Mouse (Mus musculus): Measurements from ENCODE around the gene Ank3.
A peak's percentile ranks its signal among the peaks of the same experiment; 100 is the strongest.

The Ank3 gene

GRCm38 (mm10) chr10:69779246-69779645 lies 380.7 kb downstream of the Ank3 start:
- DNase-seq (ENCODE audit: low spot score) = no peak

- DNase-seq (ENCODE audit: low spot score) = no peak
Observed at GRCm38 (mm10) chr10:69781491-69781890, 382.9 kb downstream of the Ank3 start.

GRCm38 (mm10) chr10:69785235-69785634 lies 386.7 kb downstream of the Ank3 start:
- DNase-seq (ENCODE audit: low spot score) = peak; percentile 9

- no peak for DNase-seq (ENCODE audit: low spot score)
Observed at GRCm38 (mm10) chr10:69785692-69786091, 387.1 kb downstream of the Ank3 start.

- DNase-seq (ENCODE audit: low spot score) = no peak
Observed at GRCm38 (mm10) chr10:69786220-69786993, 387.8 kb downstream of the Ank3 start.

- DNase-seq (ENCODE audit: low spot score) = no peak
Observed at GRCm38 (mm10) chr10:69787379-69787778, 388.8 kb downstream of the Ank3 start.

GRCm38 (mm10) chr10:69790606-69791005 lies 392.0 kb downstream of the Ank3 start:
- DNase-seq (ENCODE audit: low spot score) = no peak

- no peak for DNase-seq (ENCODE audit: low spot score)
Observed at GRCm38 (mm10) chr10:69791951-69792350, 393.4 kb downstream of the Ank3 start.

GRCm38 (mm10) chr10:69792400-69792799 lies 393.8 kb downstream of the Ank3 start:
- no peak for DNase-seq (ENCODE audit: low spot score)

GRCm38 (mm10) chr10:69793079-69793478 lies 394.5 kb downstream of the Ank3 start:
- DNase-seq (ENCODE audit: low spot score) = peak; percentile 29

GRCm38 (mm10) chr10:69795656-69796055 lies 397.1 kb downstream of the Ank3 start:
- no peak for DNase-seq (ENCODE audit: low spot score)

- DNase-seq (ENCODE audit: low spot score) = no peak
Observed at GRCm38 (mm10) chr10:69796421-69796886, 397.9 kb downstream of the Ank3 start.

- DNase-seq (ENCODE audit: low spot score) = no peak
Observed at GRCm38 (mm10) chr10:69803135-69803756, 404.7 kb downstream of the Ank3 start.

- DNase-seq (ENCODE audit: low spot score) = no peak
Observed at GRCm38 (mm10) chr10:69804613-69805012, 406.0 kb downstream of the Ank3 start.

- no peak for DNase-seq (ENCODE audit: low spot score)
Observed at GRCm38 (mm10) chr10:69810785-69811184, 412.2 kb downstream of the Ank3 start.

GRCm38 (mm10) chr10:69813823-69814522 lies 415.4 kb downstream of the Ank3 start:
- DNase-seq (ENCODE audit: low spot score) = no peak

- no peak for DNase-seq (ENCODE audit: low spot score)
Observed at GRCm38 (mm10) chr10:69821245-69821644, 422.7 kb downstream of the Ank3 start.

- DNase-seq (ENCODE audit: low spot score) = no peak
Observed at GRCm38 (mm10) chr10:69828770-69829169, 430.2 kb downstream of the Ank3 start.

- no peak for DNase-seq (ENCODE audit: low spot score)
Observed at GRCm38 (mm10) chr10:69829236-69829635, 430.7 kb downstream of the Ank3 start.

- no peak for DNase-seq (ENCODE audit: low spot score)
Observed at GRCm38 (mm10) chr10:69831568-69831967, 433.0 kb downstream of the Ank3 start.

GRCm38 (mm10) chr10:69832241-69832640 lies 433.7 kb downstream of the Ank3 start:
- DNase-seq (ENCODE audit: low spot score) = no peak

GRCm38 (mm10) chr10:69832822-69833221 lies 434.2 kb downstream of the Ank3 start:
- DNase-seq (ENCODE audit: low spot score) = no peak

- no peak for DNase-seq (ENCODE audit: low spot score)
Observed at GRCm38 (mm10) chr10:69834700-69835099, 436.1 kb downstream of the Ank3 start.
